Mouse (Mus musculus) liver, embryonic 16.5 days (tissue): ENCODE results near the gene Npr1. TPM values are rescaled to one million over a fixed set of nuclear protein-coding genes. Genes with fewer than 3 reads are reported as not detected.

Experiments
- ATAC-seq: fragments of 200-750 bp; cut with Nextera tagmentation; 2 replicates; pipeline ENCODE4 v1.8.0; 2017; ENCODE audit warnings: low read depth, mild to moderate bottlenecking, moderate number of reproducible peaks, moderate library complexity
- H3K27ac ChIP-seq: fragments of 300-500 bp; sonication (generic); 2 replicates; pipeline ENCODE4 v1.5.1; 2014; ENCODE audit warnings: mild to moderate bottlenecking, low read length
- H3K27me3 ChIP-seq: fragments of 300-500 bp; sonication (generic); 2 replicates; pipeline ENCODE4 v1.6.1; 2014; ENCODE audit warnings: low read depth, low read length, mixed read lengths; ENCODE audit not compliant: control insufficient read depth, insufficient read depth
- H3K36me3 ChIP-seq: fragments of 300-500 bp; sonication (generic); 2 replicates; pipeline ENCODE4 v1.6.1; 2014; ENCODE audit warnings: mild to moderate bottlenecking; ENCODE audit not compliant: control insufficient read depth, insufficient read depth
- H3K4me1 ChIP-seq: fragments of 300-500 bp; sonication (generic); 2 replicates; pipeline ENCODE4 v1.6.1; 2014; ENCODE audit warnings: low read depth, low read length, mixed read lengths; ENCODE audit not compliant: control insufficient read depth
- H3K4me2 ChIP-seq: fragments of 300-500 bp; sonication (generic); 2 replicates; pipeline ENCODE4 v1.6.1; 2014; ENCODE audit warnings: low read depth, low read length, mixed read lengths
- H3K4me3 ChIP-seq: fragments of 300-500 bp; sonication (generic); 2 replicates; pipeline ENCODE4 v1.5.1; 2014; ENCODE audit warnings: low read depth, mild to moderate bottlenecking, low read length
- H3K9ac ChIP-seq: fragments of 300-500 bp; sonication (generic); 2 replicates; pipeline ENCODE4 v1.6.1; 2014; ENCODE audit warnings: low read depth, low read length
- H3K9me3 ChIP-seq: fragments of 300-500 bp; sonication (generic); replicated peaks from 2 replicates; pipeline ENCODE4 v1.6.1; 2016; ENCODE audit warnings: low read length; ENCODE audit not compliant: control insufficient read depth
- WGBS: fragments of 180-500 bp; shearing (Covaris S2); extraction: QIAGEN DNeasy Blood & Tissue Kit; methylation state at CpG from one replicate; pipeline ENCODE4 v1.1.7; 2014; ENCODE audit not compliant: insufficient replicate concordance; 5-methylcytosine and 5-hydroxymethylcytosine counted together
- polyA plus RNA-seq: library from polyadenylated mRNA; unstranded; fragments of >200 nt; fragmentation: Nextera tagmentation; extraction: Ambion mirVana; gene quantifications from 2 replicates; pipeline ENCODE4 v1.2.1, GENCODE M21; 2015

Npr1 gene
- polyA plus RNA-seq, 1 experiment from 2014 or later, result 4.3 TPM

GRCm38 (mm10) chr3:90448626-90449025 lies 17.0 kb downstream of the Npr1 start:
- no peaks in the 10 kb centered on the region for H3K9me3 ChIP-seq
- H3K4me3 ChIP-seq, result no peak overlapping the region
- no peak for ATAC-seq
- peaks cover 5% of the 10 kb centered on the region for H3K4me1 ChIP-seq
- H3K36me3 ChIP-seq, result no peaks in the 10 kb centered on the region
- WGBS, result 53% methylated on average over 6 of the region's 6 CpGs
- no peaks in the 10 kb centered on the region for H3K27me3 ChIP-seq
- no peak overlapping the region for H3K4me2 ChIP-seq
- H3K9ac ChIP-seq, result no peak overlapping the region
- no peak overlapping the region for H3K27ac ChIP-seq

DNA sequence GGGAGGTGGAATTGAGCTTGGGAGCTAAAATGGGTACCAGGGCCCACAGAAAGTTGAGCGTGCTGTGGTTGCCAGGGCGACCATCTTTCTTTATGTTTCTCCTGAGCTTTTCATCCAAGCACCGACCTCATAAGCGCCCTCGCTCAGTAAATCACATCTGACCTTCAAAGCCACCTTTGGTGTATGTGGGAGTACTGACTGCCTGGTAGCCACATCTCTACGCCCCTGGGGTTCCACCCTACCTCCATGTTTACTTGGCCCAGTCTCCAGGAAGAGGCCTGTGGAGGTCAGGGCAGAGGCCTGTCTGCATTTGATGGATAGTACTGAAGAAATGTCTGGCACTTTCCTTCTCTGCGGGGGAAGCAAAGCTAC lies 18.6 kb downstream of the Npr1 start:
- peak overlapping the region; percentile 61 for H3K4me2 ChIP-seq
- no peaks in the 10 kb centered on the region for H3K36me3 ChIP-seq
- H3K27me3 ChIP-seq, result no peaks in the 10 kb centered on the region
- WGBS, result 53% methylated on average over 7 of the region's 7 CpGs
- peak overlapping the region; percentile 69 for H3K27ac ChIP-seq
- no peak overlapping the region for H3K9ac ChIP-seq
- no peaks in the 10 kb centered on the region for H3K9me3 ChIP-seq
- no peak for ATAC-seq
- no peak overlapping the region for H3K4me3 ChIP-seq
- peaks cover 5% of the 10 kb centered on the region for H3K4me1 ChIP-seq

GRCm38 (mm10) chr3:90446389-90447122 lies 19.1 kb downstream of the Npr1 start:
- peak overlapping the region; percentile 47; the same call in 1 of the 2 replicates for H3K9ac ChIP-seq
- H3K9me3 ChIP-seq, result no peaks in the 10 kb centered on the region
- no peaks in the 10 kb centered on the region for H3K27me3 ChIP-seq
- H3K36me3 ChIP-seq, result no peaks in the 10 kb centered on the region
- WGBS, result 3% methylated on average over 17 of the region's 17 CpGs
- ATAC-seq, result peak; percentile 86
- H3K27ac ChIP-seq, result peak overlapping the region; percentile 69
- peak overlapping the region; percentile 42 for H3K4me3 ChIP-seq
- H3K4me1 ChIP-seq, result peaks cover 5% of the 10 kb centered on the region
- peak overlapping the region; percentile 61 for H3K4me2 ChIP-seq

DNA sequence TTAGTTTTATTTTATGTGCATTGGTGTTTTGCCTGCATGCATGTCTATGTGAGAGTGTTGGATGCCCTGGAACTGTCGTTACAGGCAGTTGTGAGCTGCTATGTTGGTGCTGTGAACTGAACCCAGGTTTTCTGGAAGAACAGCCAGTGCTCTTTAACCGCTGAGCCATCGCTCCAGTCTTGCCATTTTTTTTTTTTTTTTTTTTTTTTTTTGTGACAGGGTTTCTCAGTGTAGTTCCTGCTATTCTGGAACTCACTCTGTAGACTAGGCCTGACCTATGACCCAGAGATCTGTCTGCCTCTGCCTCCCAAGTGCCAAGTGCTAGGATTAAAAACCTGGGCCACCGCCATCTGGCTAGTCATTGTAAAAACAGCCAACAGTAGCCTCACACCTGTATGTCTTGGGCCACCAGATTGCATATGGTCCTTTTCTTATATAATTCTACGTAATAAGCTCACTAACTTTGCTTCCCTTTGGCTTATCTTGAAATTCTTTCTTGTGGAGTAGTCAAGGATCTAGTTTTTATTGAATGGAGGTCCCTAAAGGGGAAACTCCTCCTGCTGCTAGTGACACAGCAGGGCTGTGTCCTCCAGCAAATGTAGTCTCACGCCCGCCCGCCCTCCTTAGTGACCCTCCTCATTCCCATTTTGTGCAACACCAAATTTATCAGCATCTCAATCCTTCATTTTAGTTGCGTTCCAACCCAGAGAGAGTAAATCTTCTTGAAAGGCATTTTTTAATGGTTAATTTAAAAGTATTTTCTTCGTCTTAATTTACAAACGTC lies 20.1 kb downstream of the Npr1 start:
- Histone ChIP-seq H3K4me1 (peaks cover 5% of the 10 kb centered on the region), H3K36me3 (no peaks in the 10 kb centered on the region), H3K27me3 (no peaks in the 10 kb centered on the region), H3K9me3 (no peaks in the 10 kb centered on the region), H3K27ac (peak overlapping the region; percentile 21; the same call in 1 of the 2 replicates), H3K9ac (no peak overlapping the region), H3K4me2 (peak overlapping the region; percentile 61; the same call in 1 of the 2 replicates), H3K4me3 (no peak overlapping the region)
- ATAC-seq, result no peak
- 63% methylated on average over 11 of the region's 11 CpGs for WGBS

DNA sequence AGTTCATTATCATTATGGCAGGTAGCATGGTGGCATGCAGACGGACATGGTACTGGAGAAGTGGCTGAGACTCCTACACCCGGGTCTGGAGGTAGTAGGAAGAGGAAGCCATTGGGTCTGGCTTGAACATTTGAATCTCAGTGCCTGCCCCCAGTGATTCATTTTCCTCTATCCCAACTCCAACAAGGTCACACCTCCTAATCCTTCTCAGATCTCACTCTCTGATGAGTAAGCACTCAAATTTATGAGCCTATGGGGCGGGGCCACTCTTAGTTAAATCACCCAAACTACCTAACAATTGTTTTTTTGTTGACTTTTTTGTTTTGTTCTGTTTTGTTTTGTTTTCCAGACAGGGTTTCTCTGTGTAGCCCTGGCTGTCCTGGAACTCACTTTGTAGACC lies 21.7 kb downstream of the Npr1 start:
- Histone ChIP-seq H3K27ac (no peak overlapping the region), H3K36me3 (no peaks in the 10 kb centered on the region), H3K4me3 (no peak overlapping the region), H3K4me2 (no peak overlapping the region), H3K9ac (no peak overlapping the region), H3K27me3 (no peaks in the 10 kb centered on the region), H3K4me1 (peaks cover 5% of the 10 kb centered on the region), H3K9me3 (no peaks in the 10 kb centered on the region)
- ATAC-seq, result no peak
- 64% methylated on average over 3 of the region's 3 CpGs for WGBS

DNA sequence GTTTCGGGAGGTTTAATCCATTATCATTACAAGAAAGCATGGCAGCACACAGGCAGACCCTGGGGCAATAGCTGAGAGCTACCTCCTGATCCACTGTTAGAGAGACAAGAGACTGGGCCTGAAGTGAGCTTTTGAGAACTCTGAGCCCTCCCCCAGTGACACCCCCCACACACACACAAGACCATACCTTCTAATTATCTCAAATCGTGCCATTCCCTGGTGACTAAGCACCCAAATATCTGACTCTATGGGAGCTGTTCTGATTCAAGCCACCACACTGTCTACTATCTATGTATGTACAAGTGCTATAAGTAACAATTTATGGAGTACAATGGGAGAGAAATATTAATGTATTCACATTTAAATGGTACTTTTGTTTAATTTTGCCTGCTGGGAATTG lies 24.9 kb downstream of the Npr1 start:
- Histone ChIP-seq H3K4me3 (no peak overlapping the region), H3K4me2 (no peak overlapping the region), H3K27ac (no peak overlapping the region), H3K9ac (no peak overlapping the region), H3K36me3 (no peaks in the 10 kb centered on the region), H3K4me1 (no peaks in the 10 kb centered on the region; the same call in 1 of the 2 replicates), H3K27me3 (no peaks in the 10 kb centered on the region), H3K9me3 (no peaks in the 10 kb centered on the region)
- ATAC-seq, result no peak
- 73% methylated on average over 2 of the region's 2 CpGs for WGBS

DNA sequence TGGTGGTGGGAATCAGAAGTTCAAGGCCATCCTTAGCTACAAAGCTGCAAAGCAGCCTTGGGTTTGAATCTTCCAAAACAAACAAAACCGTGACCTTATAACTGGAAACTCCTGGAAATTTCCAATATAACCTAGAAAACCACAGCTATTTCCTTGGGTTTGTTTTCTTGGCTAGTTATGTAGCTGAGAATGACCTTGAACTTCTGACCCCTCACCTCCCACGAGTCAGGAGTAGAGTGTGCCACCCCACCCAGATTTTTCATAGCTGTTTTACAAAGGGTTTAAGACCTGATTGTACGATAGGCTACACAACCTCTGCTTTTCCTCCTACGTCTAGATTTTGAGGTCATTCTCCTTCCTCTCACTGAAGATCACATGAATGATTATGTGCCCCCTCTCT lies 28.5 kb downstream of the Npr1 start:
- H3K9me3 ChIP-seq, result no peaks in the 10 kb centered on the region
- no peak overlapping the region for H3K4me3 ChIP-seq
- H3K27ac ChIP-seq, result no peak overlapping the region
- H3K4me2 ChIP-seq, result no peak overlapping the region
- no peaks in the 10 kb centered on the region for H3K27me3 ChIP-seq
- no peaks in the 10 kb centered on the region for H3K36me3 ChIP-seq
- 44% methylated on average over 4 of the region's 4 CpGs for WGBS
- ATAC-seq, result no peak
- H3K4me1 ChIP-seq, result peaks cover 10% of the 10 kb centered on the region
- no peak overlapping the region for H3K9ac ChIP-seq

DNA sequence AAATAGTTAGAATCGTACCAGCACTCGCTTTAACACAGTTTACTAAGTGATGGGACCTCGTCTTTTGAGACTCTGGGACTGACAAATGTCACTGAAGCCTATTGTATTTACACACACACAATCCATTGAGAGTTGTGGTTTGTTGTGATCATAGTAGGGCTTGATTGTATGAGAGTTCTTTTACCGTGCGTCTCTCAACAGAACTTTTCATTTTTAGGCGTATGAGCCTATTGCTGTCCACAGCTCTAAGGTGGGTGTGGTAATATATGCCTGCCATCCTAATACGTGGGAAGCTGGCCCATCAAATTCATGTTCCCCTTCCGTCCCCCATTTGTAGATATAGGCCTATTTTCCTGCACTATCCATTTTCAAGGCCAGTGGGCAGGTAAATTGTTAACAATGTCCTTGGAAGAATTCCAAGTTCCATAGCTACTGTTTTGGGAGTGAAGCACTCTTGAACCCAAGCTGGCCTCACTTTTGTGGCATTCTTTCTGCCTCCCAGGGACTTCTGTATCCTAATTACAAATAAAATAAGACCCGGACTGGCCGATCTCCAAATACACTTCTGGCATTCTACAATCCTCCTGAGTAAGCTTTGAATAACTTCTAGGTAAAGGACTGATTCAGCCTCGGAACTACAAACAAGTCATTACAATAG lies 31.5 kb downstream of the Npr1 start:
- H3K27me3 ChIP-seq, result no peaks in the 10 kb centered on the region
- peak overlapping the region; percentile 94 for H3K4me2 ChIP-seq
- peak overlapping the region; percentile 87 for H3K9ac ChIP-seq
- no peaks in the 10 kb centered on the region for H3K9me3 ChIP-seq
- H3K4me3 ChIP-seq, result peak overlapping the region; percentile 83
- H3K36me3 ChIP-seq, result no peaks in the 10 kb centered on the region
- ATAC-seq, result no peak
- peaks cover 26% of the 10 kb centered on the region for H3K4me1 ChIP-seq
- peak overlapping the region; percentile 97 for H3K27ac ChIP-seq
- WGBS, result 45% methylated on average over 11 of the region's 11 CpGs
